Mouse (Mus musculus): ENCODE results near the gene Klc4. TPM values are rescaled to one million over a fixed set of nuclear protein-coding genes. Genes with fewer than 3 reads are reported as not detected.

Klc4 gene
- polyA plus RNA-seq, 1 experiment from 2014 or later: 20.2 TPM

DNA sequence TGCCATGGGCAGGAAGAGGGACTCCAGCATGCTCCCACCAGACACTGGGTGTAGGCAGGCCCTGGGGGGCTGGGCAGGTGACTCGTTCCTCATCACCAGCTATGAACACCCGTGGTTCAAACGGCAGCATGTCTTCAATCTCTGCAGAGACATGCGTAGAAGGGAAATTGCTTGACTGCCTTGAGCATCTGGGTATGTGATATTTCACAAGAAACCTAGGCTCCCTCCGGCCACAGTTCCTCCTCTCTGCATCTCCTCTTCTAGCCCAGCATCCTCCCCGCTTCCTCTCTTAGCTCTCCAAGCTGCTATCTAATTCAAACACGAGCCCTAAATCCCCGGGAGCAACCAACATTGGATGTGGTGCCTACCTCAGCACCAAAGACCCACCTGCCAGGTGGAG lies 59.5 kb downstream of the Klc4 start:
- no peak for ATAC-seq (replicated peaks; ENCODE audit: insufficient number of reproducible peaks, insufficient read depth, low FRiP score, low read depth)
- Histone ChIP-seq H3K4me3 (no peak overlapping the region), H3K27me3 (no peaks in the 10 kb centered on the region), H3K4me2 (no peak overlapping the region), H3K9me3 (replicated peaks) (no peaks in the 10 kb centered on the region), H3K27ac (no peak overlapping the region), H3K36me3 (peaks cover 46% of the 10 kb centered on the region), H3K9ac (no peak overlapping the region), H3K4me1 (replicated peaks) (no peaks in the 10 kb centered on the region)
- WGBS: 83% methylated on average over 8 of the region's 8 CpGs

Other genes with a start within 250 kb of the Klc4 start
- 3.5 and 28.8 TPM in 2 replicates for gene Crip3, start 217.1 kb downstream of the Klc4 start, polyA plus RNA-seq (2015; fragmentation: Nextera tagmentation; extraction: Ambion mirVana)
- 0.25 and 0.74 TPM in 2 replicates for gene Slc22a7, start 207.6 kb downstream of the Klc4 start, polyA plus RNA-seq (2015; fragmentation: Nextera tagmentation; extraction: Ambion mirVana)
- 0.05 and 0.29 TPM in 2 replicates for gene Ttbk1, start 158.3 kb downstream of the Klc4 start, polyA plus RNA-seq (2015; fragmentation: Nextera tagmentation; extraction: Ambion mirVana)
- gene Dnph1, start 149.3 kb downstream of the Klc4 start, polyA plus RNA-seq (2015; fragmentation: Nextera tagmentation; extraction: Ambion mirVana): 23.1 and 27.6 TPM in 2 replicates
- 4.6 and 5.5 TPM in 2 replicates for gene Cul9, start 99.6 kb downstream of the Klc4 start, polyA plus RNA-seq (2015; fragmentation: Nextera tagmentation; extraction: Ambion mirVana)
- 8.7 and 14.6 TPM in 2 replicates for gene Srf, start 89.8 kb downstream of the Klc4 start, polyA plus RNA-seq (2015; fragmentation: Nextera tagmentation; extraction: Ambion mirVana)
- gene Ptk7, start 16.5 kb downstream of the Klc4 start, polyA plus RNA-seq (2015; fragmentation: Nextera tagmentation; extraction: Ambion mirVana): 34.1 and 49.5 TPM in 2 replicates
- gene Mrpl2, start 207 bp upstream of the Klc4 start, polyA plus RNA-seq (2015; fragmentation: Nextera tagmentation; extraction: Ambion mirVana): 94.3 and 102 TPM in 2 replicates
- 32.8 and 44.9 TPM in 2 replicates for gene Cul7, start 4.3 kb upstream of the Klc4 start, polyA plus RNA-seq (2015; fragmentation: Nextera tagmentation; extraction: Ambion mirVana)
- 33.2 and 39.7 TPM in 2 replicates for gene Rrp36, start 28.3 kb upstream of the Klc4 start, polyA plus RNA-seq (2015; fragmentation: Nextera tagmentation; extraction: Ambion mirVana)
- gene Mea1, start 32.8 kb upstream of the Klc4 start, polyA plus RNA-seq (2015; fragmentation: Nextera tagmentation; extraction: Ambion mirVana): 105 and 113 TPM in 2 replicates
- 153 and 163 TPM in 2 replicates for gene Klhdc3, start 34.9 kb upstream of the Klc4 start, polyA plus RNA-seq (2015; fragmentation: Nextera tagmentation; extraction: Ambion mirVana)
- gene Ppp2r5d, start 59.1 kb upstream of the Klc4 start, polyA plus RNA-seq (2015; fragmentation: Nextera tagmentation; extraction: Ambion mirVana): 44.6 and 66.2 TPM in 2 replicates
- 10.5 and 19.0 TPM in 2 replicates for gene Pex6, start 65.4 kb upstream of the Klc4 start, polyA plus RNA-seq (2015; fragmentation: Nextera tagmentation; extraction: Ambion mirVana)
- 1.2 and 1.8 TPM in 2 replicates for gene Gnmt, start 83.1 kb upstream of the Klc4 start, polyA plus RNA-seq (2015; fragmentation: Nextera tagmentation; extraction: Ambion mirVana)
- 43.1 and 55.5 TPM in 2 replicates for gene Cnpy3, start 106.2 kb upstream of the Klc4 start, polyA plus RNA-seq (2015; fragmentation: Nextera tagmentation; extraction: Ambion mirVana)
- gene Ptcra, start 117.7 kb upstream of the Klc4 start, polyA plus RNA-seq (2015; fragmentation: Nextera tagmentation; extraction: Ambion mirVana): 2.9 and 25.2 TPM in 2 replicates
- gene 2310039H08Rik, start 126.6 kb upstream of the Klc4 start, polyA plus RNA-seq (2015; fragmentation: Nextera tagmentation; extraction: Ambion mirVana): 49.5 and 51.5 TPM in 2 replicates
- 86.3 and 93.7 TPM in 2 replicates for gene Rpl7l1, start 136.7 kb upstream of the Klc4 start, polyA plus RNA-seq (2015; fragmentation: Nextera tagmentation; extraction: Ambion mirVana)
- gene Bicral, start 212.5 kb upstream of the Klc4 start, polyA plus RNA-seq (2015; fragmentation: Nextera tagmentation; extraction: Ambion mirVana): 3.2 and 3.9 TPM in 2 replicates
- gene Tbcc, start 244.7 kb upstream of the Klc4 start, polyA plus RNA-seq (2015; fragmentation: Nextera tagmentation; extraction: Ambion mirVana): 41.9 and 43.8 TPM in 2 replicates

Measured in heart, embryonic 15.5 days (tissue).